Mouse (Mus musculus) small intestine, adult 2 months (tissue): ENCODE data around the gene Map3k3. TPM values are rescaled to one million over a fixed set of nuclear protein-coding genes. Genes with fewer than 3 reads are reported as not detected.

Experiments
- H3K27ac ChIP-seq: fragments of 200-500 bp; 2 replicates; pipeline ENCODE4 v1.5.1; 2012; ENCODE audit warnings: low read depth, low read length, control low read depth, inconsistent platforms; ENCODE audit not compliant: insufficient read depth
- H3K27me3 ChIP-seq: fragments of 200-500 bp; 2 replicates; pipeline ENCODE4 v1.6.1; 2012; ENCODE audit warnings: mild to moderate bottlenecking, moderate library complexity, low read length, inconsistent platforms; ENCODE audit not compliant: control insufficient read depth, insufficient read depth
- H3K36me3 ChIP-seq: fragments of 200-500 bp; 2 replicates; pipeline ENCODE4 v1.6.1; 2012; ENCODE audit warnings: mild to moderate bottlenecking, low read length, control low read depth, inconsistent platforms; ENCODE audit not compliant: control insufficient read depth, insufficient read depth
- H3K4me1 ChIP-seq: fragments of 200-500 bp; 2 replicates; pipeline ENCODE4 v1.6.1; 2012; ENCODE audit warnings: low read length, inconsistent platforms, mixed read lengths; ENCODE audit not compliant: control insufficient read depth, insufficient read depth, insufficient read length
- H3K4me3 ChIP-seq: fragments of 200-500 bp; 2 replicates; pipeline ENCODE4 v1.5.1; 2012; ENCODE audit warnings: low read depth, mild to moderate bottlenecking, control low read depth, inconsistent platforms, low read length, moderate library complexity
- CTCF ChIP-seq: fragments of 200-500 bp; IDR thresholded peaks from 2 replicates; pipeline ENCODE4 v1.5.1; 2012; ENCODE audit warnings: low read depth, mild to moderate bottlenecking, control low read depth, inconsistent platforms, low read length, moderate library complexity, mixed read lengths; ENCODE audit not compliant: insufficient replicate concordance, insufficient read length; ENCODE audit errors: extremely low read depth
- POLR2A ChIP-seq: fragments of 200-500 bp; IDR thresholded peaks from 2 replicates; pipeline ENCODE4 v1.6.1; 2012; ENCODE audit warnings: low read depth, mild to moderate bottlenecking, control low read depth, inconsistent platforms, low read length, moderate library complexity
- whole genome bisulfite sequencing: fragments of 180-500 bp; shearing (Covaris S2); methylation state at CpG from one replicate; pipeline ENCODE4 v1.1.7; 2018; 5-methylcytosine and 5-hydroxymethylcytosine counted together
- polyA plus RNA-seq: library from polyadenylated mRNA; depleted of rRNA; stranded (reverse); fragments of >200 nt; gene quantifications from 2 replicates; pipeline ENCODE4 v1.2.3, GENCODE M21; 2012

The Map3k3 gene
- polyA plus RNA-seq, 1 experiment, result 15.1 TPM

DNA sequence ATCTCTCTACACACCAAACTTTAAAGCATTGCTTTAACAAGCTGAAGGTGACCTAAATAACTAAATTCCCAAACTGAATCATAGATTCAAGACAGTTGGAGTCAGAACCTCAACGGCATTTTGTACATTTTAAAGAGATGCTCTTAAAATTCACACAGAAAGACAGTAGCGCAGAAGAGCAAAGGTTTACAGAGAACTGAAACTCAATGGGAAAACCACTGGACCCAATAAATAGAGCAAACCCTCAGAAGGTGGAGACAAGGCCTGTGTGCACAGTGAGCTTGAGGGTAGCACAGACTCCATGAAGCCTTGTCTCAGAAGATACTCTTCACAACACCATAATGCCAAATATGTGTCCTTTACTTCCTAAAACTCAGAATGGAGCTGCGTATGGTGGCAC, 38.6 kb upstream of the Map3k3 start:
- 89% methylated on average over 3 of the region's 3 CpGs for WGBS
- TF ChIP-seq CTCF (no peak), POLR2A (no peak)
- no peak overlapping the region for H3K27ac ChIP-seq

DNA sequence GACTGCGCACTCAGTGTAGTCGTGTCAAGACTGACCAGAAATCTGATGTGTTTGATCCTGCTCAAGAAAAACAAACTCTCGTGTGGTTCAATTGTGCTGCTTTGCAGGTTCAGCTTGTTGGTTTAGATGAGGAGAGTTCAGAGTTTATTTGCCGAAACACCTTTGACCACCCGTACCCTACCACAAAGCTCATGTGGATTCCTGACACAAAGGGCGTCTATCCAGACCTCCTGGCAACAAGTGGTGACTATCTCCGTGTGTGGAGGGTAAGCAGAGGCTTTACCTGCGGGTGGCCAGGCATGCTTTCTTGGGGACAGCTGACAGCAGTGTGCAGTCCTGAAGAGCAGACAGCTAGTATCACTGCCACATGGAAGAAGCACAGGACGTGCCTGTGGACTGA, 37.8 kb upstream of the Map3k3 start:
- Histone ChIP-seq H3K4me1 (peaks cover 6% of the 10 kb centered on the region; the same call in 1 of the 2 replicates), H3K36me3 (peaks cover 30% of the 10 kb centered on the region), H3K27ac (no peak overlapping the region), H3K4me3 (no peak overlapping the region), H3K27me3 (no peaks in the 10 kb centered on the region)
- TF ChIP-seq POLR2A (no peak), CTCF (no peak)
- WGBS, result 83% methylated on average over 9 of the region's 9 CpGs

More for the DNA sequence above, 38.6 kb upstream of the Map3k3 start:
- H3K4me1 ChIP-seq, result peaks cover 6% of the 10 kb centered on the region; the same call in 1 of the 2 replicates
- no peaks in the 10 kb centered on the region for H3K27me3 ChIP-seq
- no peak overlapping the region for H3K4me3 ChIP-seq
- H3K36me3 ChIP-seq, result peaks cover 24% of the 10 kb centered on the region

DNA sequence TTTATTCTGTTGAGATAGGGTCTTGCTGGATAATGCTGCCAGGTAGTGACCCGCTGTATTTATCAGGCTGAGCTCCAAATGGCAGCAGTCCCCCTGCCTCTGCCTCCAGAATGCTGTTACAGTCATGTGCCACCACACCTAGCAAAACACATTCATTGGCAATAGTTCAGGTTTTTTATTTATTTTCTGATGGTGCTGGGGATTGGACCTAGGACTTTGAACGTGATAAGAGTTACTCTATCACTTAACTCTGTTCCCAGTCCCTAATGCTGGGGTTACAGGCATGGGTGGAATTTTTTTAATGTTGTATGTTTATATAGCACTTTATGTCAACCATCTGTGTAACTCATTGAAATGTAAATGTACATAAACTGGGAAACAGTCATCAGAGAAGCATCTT, 30.5 kb upstream of the Map3k3 start:
- peaks cover 24% of the 10 kb centered on the region for H3K4me1 ChIP-seq
- no peaks in the 10 kb centered on the region for H3K27me3 ChIP-seq
- WGBS, result 18% methylated on average over 2 of the region's 2 CpGs
- TF ChIP-seq CTCF (no peak), POLR2A (no peak)
- no peak overlapping the region for H3K4me3 ChIP-seq
- H3K27ac ChIP-seq, result peak overlapping the region; percentile 81
- H3K36me3 ChIP-seq, result peaks cover 58% of the 10 kb centered on the region

GRCm38 (mm10) chr11:106054600-106054999, 29.8 kb upstream of the Map3k3 start:
- Histone ChIP-seq H3K4me3 (no peak overlapping the region), H3K27me3 (no peaks in the 10 kb centered on the region), H3K36me3 (peaks cover 57% of the 10 kb centered on the region), H3K4me1 (peaks cover 24% of the 10 kb centered on the region), H3K27ac (peak overlapping the region; percentile 81)
- 92% methylated on average over 8 of the region's 8 CpGs for WGBS
- TF ChIP-seq CTCF (no peak), POLR2A (no peak)

DNA sequence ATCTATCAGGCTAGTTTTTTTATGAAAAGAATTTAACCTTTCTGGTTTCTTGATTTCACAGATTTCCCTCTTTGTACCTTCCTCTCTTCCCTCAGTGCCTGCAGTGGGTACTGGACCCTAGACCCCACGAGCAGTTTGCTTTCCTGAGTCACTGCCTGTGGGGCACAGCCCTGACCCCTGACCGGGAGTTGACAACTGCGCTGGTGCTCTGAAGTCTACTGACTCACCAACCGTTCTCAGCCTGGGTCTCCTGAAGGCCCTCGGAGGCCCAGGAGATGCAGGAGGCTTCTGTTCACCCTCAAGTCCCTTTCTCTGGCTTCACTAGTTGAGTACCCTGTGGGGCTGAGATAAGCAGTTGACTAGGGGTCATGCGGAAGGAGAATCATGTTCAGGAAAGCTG, 29.1 kb upstream of the Map3k3 start:
- no peak for TF ChIP-seq POLR2A
- TF ChIP-seq CTCF, result no peak
- Histone ChIP-seq H3K36me3 (peaks cover 54% of the 10 kb centered on the region), H3K4me3 (no peak overlapping the region), H3K4me1 (peaks cover 24% of the 10 kb centered on the region), H3K27me3 (no peaks in the 10 kb centered on the region), H3K27ac (peak overlapping the region; percentile 81)
- 54% methylated on average over 6 of the region's 6 CpGs for WGBS

DNA sequence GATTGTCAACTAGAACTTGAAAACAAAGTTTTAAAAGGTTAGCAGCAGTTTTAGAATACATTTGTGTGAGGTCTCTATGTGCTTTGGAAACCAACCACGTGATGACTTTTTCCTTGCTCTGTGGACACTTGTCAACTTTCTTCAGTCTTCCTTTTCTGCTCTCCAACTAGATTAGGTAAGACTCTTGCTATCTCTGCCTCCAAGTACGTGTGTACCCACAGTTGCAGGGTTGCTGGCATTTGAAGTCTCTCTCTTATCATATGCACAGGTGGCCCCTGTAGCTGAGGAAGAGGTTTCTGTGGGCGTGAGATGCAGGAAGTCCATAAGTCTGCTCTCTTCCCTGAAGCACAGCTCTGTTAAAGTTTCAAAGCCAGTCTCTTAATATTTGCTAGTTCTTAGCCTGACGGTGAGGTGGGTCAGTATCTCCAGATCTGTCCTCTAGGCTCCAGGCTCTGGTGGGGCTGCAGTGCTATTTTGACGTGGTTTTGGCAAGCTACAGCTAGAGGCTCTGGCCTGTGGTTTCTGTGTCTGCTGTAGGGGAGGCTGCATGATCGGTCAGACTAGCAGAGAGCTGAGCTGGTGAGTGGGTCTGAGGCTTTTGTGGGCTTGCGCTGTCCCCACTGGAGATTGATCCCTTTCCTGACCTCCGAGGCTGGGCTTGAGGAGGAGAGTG, 27.5 kb upstream of the Map3k3 start:
- Histone ChIP-seq H3K27ac (peak overlapping the region; percentile 81; the same call in 1 of the 2 replicates), H3K36me3 (peaks cover 43% of the 10 kb centered on the region), H3K4me3 (no peak overlapping the region), H3K4me1 (peaks cover 24% of the 10 kb centered on the region), H3K27me3 (no peaks in the 10 kb centered on the region)
- 64% methylated on average over 8 of the region's 8 CpGs for WGBS
- TF ChIP-seq CTCF, result no peak
- no peak for TF ChIP-seq POLR2A

DNA sequence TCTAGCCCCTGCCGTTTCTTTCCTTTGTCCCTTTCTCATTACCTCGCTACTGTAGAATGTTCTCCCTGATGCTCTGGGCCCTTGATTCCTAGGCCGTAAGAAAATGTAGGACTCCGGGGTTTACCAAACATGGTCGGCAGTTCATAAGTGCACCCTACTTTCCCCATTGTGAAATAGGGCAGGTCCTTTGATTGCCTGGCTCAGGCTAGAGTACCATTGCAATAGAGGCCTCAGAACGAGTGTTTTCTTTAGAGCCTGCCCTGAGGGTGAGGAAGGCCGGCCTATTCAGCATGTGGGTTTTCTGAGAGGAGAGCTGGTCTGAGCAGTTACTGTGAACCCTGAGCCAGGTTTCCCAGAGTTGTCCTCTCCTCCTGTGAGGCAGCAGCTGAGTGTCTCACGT, 26.4 kb upstream of the Map3k3 start:
- Histone ChIP-seq H3K27me3 (no peaks in the 10 kb centered on the region), H3K4me3 (no peak overlapping the region), H3K4me1 (peaks cover 24% of the 10 kb centered on the region), H3K27ac (no peak overlapping the region), H3K36me3 (peaks cover 34% of the 10 kb centered on the region)
- TF ChIP-seq POLR2A, result no peak
- TF ChIP-seq CTCF, result no peak
- 82% methylated on average over 8 of the region's 8 CpGs for WGBS
